ENCODE assay signal across 20 mouse cellular contexts in genomic region chr16:90868129-90868528, GRCm38 (mm10). TPM values are rescaled to one million over a fixed set of nuclear protein-coding genes. Genes with fewer than 3 reads are reported as not detected.
DNase-seq lines count a peak whose midpoint lies in the region; ATAC-seq lines count a peak whose summit lies in the region.
"Had no signal": no experiment of that assay in that cellular context is flagged by ENCODE, and none has a peak within 500 bp of the region (broad histone marks: within the 10 kb centered on the region; RNA-seq: fewer than 3 reads in every experiment).

No protein-coding gene starts in this region.

- H3K9me3 ChIP-seq in heart, embryonic 10.5 days, result no peaks in the 10 kb centered on the region
- no peaks in the 10 kb centered on the region for H3K9me3 ChIP-seq in limb, embryonic 11.5 days (ENCODE audit: control insufficient read depth, low read length)
- H3K9me3 ChIP-seq in limb, embryonic 10.5 days (replicated peaks), result no peaks in the 10 kb centered on the region
- H3K9me3 ChIP-seq: limb, embryonic 15.5 days; neural tube, embryonic 13.5 days had no signal

- H3K4me1 ChIP-seq in heart, embryonic 10.5 days, result peaks cover 21% of the 10 kb centered on the region
- peaks cover 9% of the 10 kb centered on the region for H3K4me1 ChIP-seq in limb, embryonic 11.5 days (ENCODE audit: control insufficient read depth, insufficient read depth, low read length)
- peaks cover 57% of the 10 kb centered on the region for H3K4me1 ChIP-seq in limb, embryonic 10.5 days

- peak overlapping the region; percentile 42; the same call in 1 of the 2 replicates for H3K27ac ChIP-seq in heart, embryonic 10.5 days
- no peak overlapping the region for H3K27ac ChIP-seq in limb, embryonic 11.5 days (replicated peaks; ENCODE audit: low read depth, low read length)
- no peak overlapping the region for H3K27ac ChIP-seq in limb, embryonic 10.5 days
- H3K27ac ChIP-seq: limb, embryonic 15.5 days; neural tube, embryonic 13.5 days had no signal

- peak; percentile 33; the same call in 1 of the 2 replicates for ATAC-seq in limb, embryonic 11.5 days (ENCODE audit: insufficient number of reproducible peaks, low FRiP score, low TSS enrichment, low read depth)
- 0 out of 2 replicates have a peak, but pooled peaks have one; percentile 26 for ATAC-seq in megakaryocyte progenitor cell, adult 5-6 weeks (replicated peaks; ENCODE audit: poor library complexity)
- ATAC-seq: forebrain, postnatal 0 days had no signal

- no peak overlapping the region for H3K9ac ChIP-seq in limb, embryonic 11.5 days (ENCODE audit: low read length)
- H3K9ac ChIP-seq: forebrain, postnatal 0 days; limb, embryonic 15.5 days; neural tube, embryonic 13.5 days had no signal

- H3K36me3 ChIP-seq in heart, embryonic 10.5 days, result no peaks in the 10 kb centered on the region
- H3K36me3 ChIP-seq in limb, embryonic 11.5 days (ENCODE audit: control insufficient read depth, insufficient read depth, low read length), result no peaks in the 10 kb centered on the region
- H3K36me3 ChIP-seq in limb, embryonic 10.5 days, result no peaks in the 10 kb centered on the region
- H3K36me3 ChIP-seq: limb, embryonic 15.5 days; neural tube, embryonic 13.5 days had no signal

- WGBS in heart, embryonic 10.5 days, result 16% methylated on average over 7 of the region's 7 CpGs
- WGBS in limb, embryonic 11.5 days, result 8% methylated on average over 7 of the region's 7 CpGs
- 18% methylated on average over 7 of the region's 7 CpGs for WGBS in limb, embryonic 10.5 days

- peaks cover 12% of the 10 kb centered on the region; the same call in 1 of the 2 replicates for H3K27me3 ChIP-seq in heart, embryonic 10.5 days (ENCODE audit: insufficient read depth, poor library complexity, severe bottlenecking)
- no peaks in the 10 kb centered on the region for H3K27me3 ChIP-seq in limb, embryonic 11.5 days (ENCODE audit: control insufficient read depth, insufficient read depth, low read length)
- H3K27me3 ChIP-seq in limb, embryonic 10.5 days (ENCODE audit: low read depth, poor library complexity, severe bottlenecking), result peaks cover 7% of the 10 kb centered on the region; the same call in 1 of the 2 replicates
- H3K27me3 ChIP-seq: limb, embryonic 15.5 days; neural tube, embryonic 13.5 days had no signal

- H3K4me2 ChIP-seq in limb, embryonic 11.5 days (ENCODE audit: low read depth, severe bottlenecking), result no peak overlapping the region
- H3K4me2 ChIP-seq: limb, embryonic 15.5 days; midbrain, embryonic 11.5 days; neural tube, embryonic 13.5 days had no signal

- no peak overlapping the region for H3K4me3 ChIP-seq in heart, embryonic 10.5 days
- no peak overlapping the region for H3K4me3 ChIP-seq in limb, embryonic 11.5 days (ENCODE audit: low read depth, low read length)
- no peak overlapping the region for H3K4me3 ChIP-seq in limb, embryonic 10.5 days
- H3K4me3 ChIP-seq: limb, embryonic 15.5 days; neural tube, embryonic 13.5 days had no signal

- DNase-seq in heart, embryonic 10.5 days (ENCODE audit: low spot score), result no peak
- no peak for DNase-seq in heart, postnatal 25 days (ENCODE audit: low spot score)
- DNase-seq in limb, embryonic 11.5 days (ENCODE audit: low spot score), result peak; percentile 34
- no peak for DNase-seq in limb, embryonic 10.5 days (ENCODE audit: low spot score)
- DNase-seq in ZHBTc4 (ENCODE audit: low read depth, low spot score), result peak; percentile 62
- DNase-seq in adrenal gland, adult 2 months, result no peak
- DNase-seq in right cerebral cortex, adult 2 months (ENCODE audit: low spot score in 2 of 2), result no peak
- DNase-seq: cerebellum, adult 11 months; cerebellum, postnatal 14 days; forebrain, postnatal 0 days; heart, postnatal 4 days; lung, adult 18-20 months; lung, postnatal 36 days; retina, postnatal 1 day; thymus, postnatal 25 days had no signal

- intact Hi-C loops in heart, postnatal 25 days (cut with DNase I), result loop anchor here (5.0 kb wide), 1 partner anchor 36 kb away; no protein-coding TSS in a partner anchor

RNA-seq across cellular contexts. Expression of gene Eva1c, which starts 41.6 kb away (rescaled TPM):
- polyA plus RNA-seq in heart, embryonic 10.5 days (2016; fragmentation: Nextera tagmentation; extraction: Ambion mirVana), result 1.0 and 2.3 TPM in 2 replicates
- total RNA-seq in heart, postnatal 25 days (2021), result 1 to 10 TPM in 1 of 2 experiments, under 1 TPM in 1; 0.89 to 1.4 TPM
- polyA plus RNA-seq in limb, embryonic 11.5 days (2014; fragmentation: Nextera tagmentation; extraction: Ambion mirVana), result 0.23 and 0.44 TPM in 2 replicates
- polyA plus RNA-seq in limb, embryonic 10.5 days (2016; fragmentation: Nextera tagmentation; extraction: Ambion mirVana), result 0.16 and 0.43 TPM in 2 replicates
- not detected in 2 replicates for total RNA-seq in megakaryocyte progenitor cell, adult 5-6 weeks (2015)
- not detected in 2 replicates for total RNA-seq in megakaryocyte progenitor cell, adult 5-6 weeks (2017)
- 1 to 10 TPM; 4.4 to 4.8 TPM for total RNA-seq in adrenal gland, adult 2 months (2021)
- polyA plus RNA-seq in adrenal gland, adult 2 months (2012; rRNA removed), result 7.6 and 8.9 TPM in 2 replicates
- total RNA-seq: monocyte, adult 5-6 weeks had no signal

RNA-seq across cellular contexts. Expression of gene Urb1, which starts 57.9 kb away (rescaled TPM):
- 8.4 and 12.7 TPM in 2 replicates for polyA plus RNA-seq in heart, embryonic 10.5 days (2016; fragmentation: Nextera tagmentation; extraction: Ambion mirVana)
- total RNA-seq in heart, postnatal 25 days (2021), result 1 to 10 TPM; 5.7 to 6.3 TPM
- polyA plus RNA-seq in limb, embryonic 11.5 days (2014; fragmentation: Nextera tagmentation; extraction: Ambion mirVana), result 16.6 and 16.7 TPM in 2 replicates
- 14.1 and 14.2 TPM in 2 replicates for polyA plus RNA-seq in limb, embryonic 10.5 days (2016; fragmentation: Nextera tagmentation; extraction: Ambion mirVana)
- total RNA-seq in megakaryocyte progenitor cell, adult 5-6 weeks (2015), result 8.1 and 8.9 TPM in 2 replicates
- 7.7 and 9.1 TPM in 2 replicates for total RNA-seq in megakaryocyte progenitor cell, adult 5-6 weeks (2017)
- total RNA-seq in adrenal gland, adult 2 months (2021), result 10 to 100 TPM; 10.3 to 17.3 TPM
- 4.5 and 4.6 TPM in 2 replicates for polyA plus RNA-seq in adrenal gland, adult 2 months (2012; rRNA removed)

Comparison
In these comparisons a context has a peak if more than half of its experiments do, and no peak if none do; other contexts are left out.
1. DNase-seq: peak in limb, embryonic 11.5 days (single experiment) and ZHBTc4 (single experiment); none in heart, embryonic 10.5 days (single experiment), heart, postnatal 25 days (single experiment), limb, embryonic 10.5 days (single experiment), adrenal gland, adult 2 months (single experiment) and right cerebral cortex, adult 2 months (0 of 2).